Mouse (Mus musculus) megakaryocyte-erythroid progenitor cell, adult 5-6 weeks (primary cell): ENCODE measurements at regions not wholly inside any gene's neighbourhood (a gene's known extent, or its start where the extent isn't known, plus 50 kb on each side); places are given as distances from the start of the nearest gene placed in this dataset.

Experiments
- ATAC-seq: replicated peaks from 2 replicates; pipeline ENCODE4 v1.8.0; 2016; ENCODE audit warnings: mild to moderate bottlenecking, inconsistent platforms; ENCODE audit not compliant: severe bottlenecking, poor library complexity, low FRiP score, low TSS enrichment

DNA sequence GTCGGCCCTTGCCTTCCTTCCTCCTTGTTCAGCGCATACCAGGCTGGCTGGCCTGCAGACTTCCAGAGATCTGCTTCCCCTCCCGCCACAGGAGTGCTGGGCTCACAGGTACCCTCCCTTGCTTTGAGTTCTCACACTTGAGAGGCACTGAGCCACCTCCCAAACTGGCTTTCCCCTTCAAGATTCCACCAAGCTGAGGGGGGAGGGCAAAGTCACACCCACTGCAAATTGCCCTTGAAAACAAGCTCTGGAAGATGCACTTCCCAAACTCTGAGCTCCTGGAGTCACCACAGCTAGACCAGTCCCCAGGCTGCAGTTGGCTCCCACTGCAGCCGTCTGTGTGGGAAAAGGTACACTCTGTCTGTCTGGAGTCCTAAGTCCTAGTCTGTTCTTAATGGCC lies 142.1 kb upstream of the Slc22a12 start:
- no peak for ATAC-seq

DNA sequence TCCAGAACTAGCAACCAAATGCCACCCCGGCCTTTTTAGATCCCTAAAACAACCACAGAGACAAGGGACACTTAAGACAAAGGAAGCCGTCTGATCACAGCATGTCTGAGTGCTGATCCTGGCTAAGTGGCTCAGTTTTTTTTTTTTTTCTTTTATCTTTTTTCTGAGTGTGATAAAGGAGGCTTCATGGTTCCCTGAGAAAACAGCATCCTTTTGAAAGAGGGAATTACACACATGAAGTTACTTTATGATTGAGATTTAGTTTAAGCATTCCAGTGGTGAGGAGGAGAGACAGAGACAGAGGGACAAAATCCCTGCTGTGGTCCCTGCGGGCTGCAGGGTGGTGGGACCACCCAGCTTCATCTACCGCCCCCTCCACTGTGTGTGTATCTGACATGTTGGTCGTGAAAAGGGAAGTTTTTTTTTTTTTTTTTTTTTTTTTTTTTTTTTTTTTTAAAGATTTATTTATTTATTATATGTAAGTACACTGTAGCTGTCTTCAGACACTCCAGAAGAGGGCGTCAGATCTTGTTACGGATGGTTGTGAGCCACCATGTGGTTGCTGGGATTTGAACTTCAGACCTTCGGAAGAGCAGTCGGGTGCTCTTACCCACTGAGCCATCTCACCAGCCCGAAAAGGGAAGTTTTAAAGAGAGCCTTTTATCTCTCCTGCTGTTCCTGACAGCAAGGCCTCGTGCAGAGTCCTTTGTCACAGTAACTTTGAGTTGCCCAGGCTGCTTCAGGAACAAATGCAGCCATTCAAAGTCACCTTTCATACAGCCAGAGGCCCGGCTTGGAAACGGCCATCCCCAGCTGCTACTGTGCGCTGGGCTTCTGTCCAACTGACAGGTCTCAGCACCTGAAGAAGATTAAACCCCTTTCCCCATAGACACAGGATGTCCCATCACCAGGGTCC lies 136.8 kb upstream of the Slc22a12 start:
- ATAC-seq: no peak

DNA sequence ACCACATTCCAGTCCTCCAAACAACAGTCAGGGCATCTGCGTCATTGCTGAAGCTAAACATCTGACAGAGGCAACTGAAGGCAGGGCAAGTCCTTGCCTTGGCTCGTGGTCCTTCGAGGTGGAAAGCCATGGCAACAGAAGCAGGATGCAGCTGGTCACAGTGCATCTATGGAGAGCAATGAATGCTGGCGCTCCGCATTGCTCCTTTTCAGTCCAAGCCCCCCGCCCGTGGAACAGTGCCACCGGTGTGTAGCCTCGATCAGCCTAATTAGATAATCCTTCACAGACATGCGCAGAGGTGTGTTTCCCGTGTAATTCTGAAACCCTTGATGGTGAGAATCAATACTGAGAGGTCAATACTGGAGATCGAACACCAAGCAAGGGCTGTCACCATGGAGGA lies 134.7 kb upstream of the Slc22a12 start:
- no peak for ATAC-seq

DNA sequence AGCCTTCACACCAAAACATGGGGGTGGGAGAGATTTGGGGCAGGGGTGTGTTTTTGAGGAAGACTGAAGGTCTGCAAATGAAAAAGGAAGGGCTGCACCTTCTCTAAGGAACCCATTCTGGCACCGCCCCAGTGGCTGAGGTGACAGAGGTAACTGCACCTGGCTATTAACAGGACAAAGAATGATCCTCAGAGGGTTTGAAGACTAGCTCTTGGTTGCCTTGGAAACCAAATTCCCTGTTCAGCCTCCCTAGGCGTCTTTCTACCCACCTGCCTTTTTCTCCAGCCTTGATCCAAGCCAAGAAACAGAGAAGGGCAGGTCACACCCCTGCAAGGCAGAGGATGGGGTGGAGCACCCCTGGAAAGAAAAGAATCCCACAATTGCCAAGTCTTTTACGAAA lies 132.8 kb upstream of the Slc22a12 start:
- ATAC-seq: no peak

DNA sequence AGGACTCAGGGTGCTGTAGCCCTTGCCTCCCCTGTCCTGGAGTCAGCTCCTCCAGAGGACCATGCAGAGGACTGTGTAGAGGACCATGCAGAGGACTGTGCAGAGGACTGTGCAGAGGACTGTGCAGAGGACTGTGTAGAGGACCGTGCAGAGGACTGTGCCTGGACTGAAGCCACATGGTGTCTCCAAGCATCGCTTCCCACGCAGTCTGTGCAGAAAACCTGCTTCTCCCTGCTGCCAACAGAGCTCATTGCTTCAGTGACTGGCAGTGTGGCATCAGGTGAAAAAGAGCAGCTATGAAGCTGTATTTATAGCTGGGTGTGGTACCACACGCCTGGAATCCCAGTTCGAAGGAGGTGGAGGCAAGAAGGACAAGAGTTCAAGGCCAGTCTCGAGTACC lies 128.9 kb upstream of the Slc22a12 start:
- ATAC-seq: no peak

DNA sequence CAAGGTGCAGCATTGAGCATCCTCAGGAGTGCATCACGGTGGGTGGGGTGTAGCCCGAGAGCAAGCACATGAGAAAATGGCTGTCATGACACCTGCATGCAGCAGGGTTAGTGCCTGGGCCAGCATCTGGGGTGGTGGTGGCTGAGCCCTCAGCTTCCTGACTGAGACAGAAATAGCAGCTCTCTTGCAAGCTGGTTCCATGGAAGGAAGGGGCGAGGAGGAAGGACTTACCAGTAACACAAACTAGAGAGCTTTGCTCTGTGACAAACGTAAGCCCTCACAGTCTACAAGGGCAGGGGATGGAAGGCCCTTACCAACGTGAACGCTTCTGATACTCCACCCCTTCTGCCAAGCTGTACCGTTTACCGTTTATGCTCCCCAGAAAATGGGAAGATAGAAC lies 127.0 kb upstream of the Slc22a12 start:
- ATAC-seq: no peak

DNA sequence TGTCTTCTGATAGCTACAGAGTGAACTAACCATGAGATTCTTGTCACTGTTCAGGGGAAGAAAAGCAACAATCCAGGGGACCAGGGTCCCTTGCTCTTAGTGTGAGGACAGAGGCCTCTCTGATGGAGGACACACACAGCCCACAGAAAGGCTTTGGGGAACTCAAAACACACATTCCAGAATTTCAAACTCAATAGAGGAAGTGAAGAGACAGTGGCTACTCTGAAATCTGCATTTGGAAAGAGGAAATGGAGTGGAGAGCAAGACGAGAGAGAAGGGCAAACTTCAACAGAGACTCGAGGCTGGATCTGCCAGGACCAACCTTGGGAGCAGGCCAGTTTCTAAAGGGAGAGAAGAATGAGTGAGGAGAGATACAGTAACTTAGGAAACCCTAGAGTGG lies 125.7 kb upstream of the Slc22a12 start:
- ATAC-seq: no peak

DNA sequence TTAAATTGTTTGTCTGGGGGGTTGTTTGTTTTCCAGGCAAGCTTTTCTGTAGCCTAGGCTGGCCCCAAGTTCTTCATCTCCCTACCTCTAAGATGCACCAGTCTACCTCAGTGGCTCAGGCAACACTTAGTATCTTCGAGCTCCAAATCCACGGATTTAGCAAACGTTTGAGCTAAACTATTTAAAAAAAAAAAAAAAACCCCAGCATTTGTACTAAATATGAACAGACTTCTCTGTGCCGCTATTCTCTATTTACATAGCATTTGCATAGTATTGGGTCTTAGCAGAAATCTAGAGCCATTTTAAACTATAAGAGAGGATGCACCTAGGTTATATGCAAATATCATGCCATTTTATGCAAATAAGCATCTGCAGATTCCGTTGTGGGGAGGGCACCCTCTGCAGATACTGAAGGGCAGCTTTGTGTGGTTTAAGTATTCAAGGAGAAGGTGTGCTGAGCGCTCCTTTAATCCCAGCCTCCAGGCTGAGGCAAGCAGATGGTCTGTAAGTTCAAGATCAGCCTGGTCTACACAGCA lies 123.4 kb upstream of the Slc22a12 start:
- no peak for ATAC-seq

DNA sequence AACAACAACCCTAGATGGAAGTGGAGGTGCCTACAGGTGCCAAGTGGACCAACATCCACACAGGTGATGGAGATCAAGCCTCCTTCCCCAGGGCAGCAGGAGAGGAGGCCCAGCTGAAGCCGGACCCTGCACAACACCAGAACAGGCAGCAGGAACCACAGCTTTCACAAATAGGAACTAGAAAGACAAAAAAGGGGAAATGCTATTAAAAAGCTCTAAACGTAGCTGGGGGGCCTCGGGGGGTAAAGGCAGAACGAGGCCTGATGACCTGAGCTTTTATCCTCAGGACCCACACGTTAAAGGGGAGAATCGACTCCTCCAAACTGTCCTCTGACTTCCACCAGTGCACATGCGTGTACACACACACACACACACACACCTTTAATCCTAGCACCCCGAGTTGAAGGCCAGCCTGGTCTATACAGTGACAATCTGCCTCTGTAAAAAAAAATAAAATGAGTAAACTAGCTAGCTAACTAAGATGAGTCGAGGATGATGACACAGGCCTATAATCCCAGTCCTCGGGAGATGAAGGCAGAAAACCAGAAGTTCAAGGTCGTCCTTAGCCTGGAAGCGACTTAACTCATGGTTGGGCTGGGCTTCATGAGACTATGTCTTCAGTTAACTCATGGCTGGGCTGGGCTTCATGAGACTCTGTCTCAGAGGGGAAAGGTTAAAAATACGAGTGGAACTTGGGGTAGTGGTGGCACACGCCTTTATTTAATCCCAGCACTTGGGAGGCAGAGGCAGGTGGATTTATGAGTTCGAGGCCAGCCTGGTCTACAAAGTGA lies 122.6 kb upstream of the Slc22a12 start:
- ATAC-seq: no peak

DNA sequence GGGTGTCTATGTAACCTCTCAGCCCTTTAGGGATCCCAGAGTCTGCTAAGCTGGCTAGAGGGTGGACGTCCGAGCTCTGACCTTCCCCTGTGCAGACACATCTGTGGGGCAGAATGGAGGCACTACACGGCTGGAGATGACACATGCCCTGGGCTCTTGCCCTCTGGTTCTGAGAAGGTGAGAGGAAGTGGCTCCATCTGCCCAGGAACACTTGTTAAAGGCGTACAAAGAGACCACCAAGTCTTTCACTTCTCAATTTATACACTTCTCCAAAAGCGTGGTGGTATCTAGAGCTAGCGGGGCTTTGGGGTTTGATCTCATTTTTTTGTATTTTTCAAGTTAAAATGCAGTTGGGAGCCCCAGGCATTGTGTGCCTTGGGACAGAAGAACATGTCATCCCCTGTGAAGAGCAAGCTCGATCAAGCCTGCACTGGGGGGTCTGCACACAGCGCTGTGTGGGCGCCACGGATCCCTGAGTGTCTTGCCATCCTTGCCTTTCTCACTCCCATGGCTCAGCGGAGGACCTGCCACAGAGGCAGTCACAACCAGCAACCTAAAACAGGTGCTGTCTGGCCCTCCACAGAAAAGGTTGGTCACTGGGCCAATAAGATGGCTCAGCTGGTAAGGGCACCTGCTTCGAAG lies 121.6 kb upstream of the Slc22a12 start:
- no peak for ATAC-seq

DNA sequence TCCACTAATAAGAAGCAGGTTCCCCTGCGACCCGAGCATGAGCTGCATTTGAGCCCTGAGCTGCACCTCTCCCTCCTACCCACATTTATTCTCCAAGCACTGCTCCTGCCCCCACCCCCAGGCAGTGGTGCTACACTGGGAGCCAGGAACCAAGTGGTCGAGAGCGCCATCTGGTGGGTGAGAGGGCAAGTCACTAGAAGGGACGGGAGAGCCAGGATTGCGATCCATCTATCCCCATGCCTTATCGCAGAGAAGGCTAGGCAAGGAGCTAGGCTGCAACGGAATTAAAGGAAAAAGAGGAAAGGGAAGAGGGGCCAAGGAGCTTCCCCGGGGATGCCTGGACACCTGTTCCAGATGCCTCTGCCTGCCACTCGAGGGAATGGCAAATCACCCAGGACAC lies 120.6 kb upstream of the Slc22a12 start:
- ATAC-seq: peak; percentile 50; the same call in 1 of the 2 replicates

DNA sequence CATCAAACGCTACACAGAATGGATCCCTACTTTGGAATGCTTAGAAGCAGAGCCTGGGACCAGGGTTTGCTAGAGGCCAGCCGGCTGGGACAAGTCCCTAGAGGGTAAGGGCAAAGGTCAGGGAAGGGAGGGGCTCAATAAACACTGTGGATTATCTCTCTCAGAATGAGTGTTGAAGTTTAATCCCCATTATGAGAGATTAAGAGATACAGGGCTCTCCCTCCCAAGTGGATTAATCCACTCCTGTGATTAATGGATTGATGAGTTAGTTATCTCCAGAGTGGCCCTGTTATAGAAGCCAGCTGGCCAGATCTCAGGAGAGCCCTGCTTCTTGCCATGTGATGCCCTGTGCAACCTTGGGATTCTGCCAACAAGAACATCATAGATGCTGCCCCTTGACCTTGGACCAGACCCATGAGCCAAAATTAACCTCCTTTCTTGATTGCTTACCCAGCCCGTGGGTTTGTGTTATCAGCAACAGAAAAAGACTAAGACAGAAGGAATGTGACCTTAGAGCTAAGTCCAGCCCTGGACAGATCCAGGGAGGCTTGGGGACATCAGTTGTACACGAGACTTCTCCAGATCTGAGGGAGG lies 119.6 kb upstream of the Slc22a12 start:
- no peak for ATAC-seq

DNA sequence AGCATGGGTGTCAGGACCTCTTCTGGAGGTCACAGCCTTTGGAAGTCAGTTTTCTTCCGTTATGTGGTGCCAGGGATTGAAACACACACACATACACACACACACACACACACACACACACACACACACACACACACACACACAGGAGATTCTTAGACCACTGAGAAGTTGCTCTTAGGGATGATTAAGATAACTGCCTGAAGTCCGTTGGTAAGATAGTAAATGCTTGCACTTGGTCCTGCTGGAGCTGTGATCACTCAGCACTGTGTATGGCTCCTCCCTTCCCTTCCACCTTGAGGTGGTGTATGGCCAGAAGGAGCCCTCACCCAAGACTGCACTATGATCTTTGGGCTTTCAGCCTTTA lies 118.7 kb upstream of the Slc22a12 start:
- ATAC-seq: no peak

DNA sequence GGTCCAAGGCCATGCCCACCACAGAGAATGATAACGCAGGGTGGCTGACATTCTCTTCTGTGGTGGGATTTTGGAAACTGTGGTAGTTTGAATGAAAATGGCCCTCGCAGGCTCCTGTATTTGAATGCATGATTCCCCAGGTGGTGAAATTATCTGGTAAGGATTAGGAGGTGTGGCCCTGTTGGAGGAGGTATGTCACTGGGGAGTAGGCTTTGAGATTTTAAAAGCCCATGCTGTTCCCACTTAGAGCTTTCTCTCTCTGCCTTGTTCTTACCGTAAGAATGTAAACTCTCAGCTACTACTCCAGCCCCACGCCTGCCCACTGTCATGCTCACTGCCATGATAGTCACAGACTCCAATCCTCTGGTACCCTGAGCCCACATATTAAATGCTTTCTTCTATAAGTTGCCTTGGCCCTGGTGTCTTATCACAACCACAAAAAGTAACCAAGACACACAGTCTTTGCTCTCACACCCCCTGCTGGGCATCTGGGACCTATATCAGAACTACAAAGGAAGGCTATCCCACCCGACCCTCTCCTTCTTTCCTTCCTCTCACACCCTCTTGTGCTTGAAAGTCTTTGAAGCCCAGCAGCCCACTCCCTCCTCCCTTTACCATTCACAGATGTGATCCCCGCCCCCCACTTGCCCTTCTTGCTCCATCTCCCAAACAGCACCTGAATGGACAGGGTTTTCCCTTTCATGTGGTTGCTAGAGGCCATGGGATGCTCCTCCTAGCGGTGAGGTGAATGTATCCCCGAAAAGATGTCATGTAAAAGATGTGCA lies 118.1 kb upstream of the Slc22a12 start:
- ATAC-seq: no peak

DNA sequence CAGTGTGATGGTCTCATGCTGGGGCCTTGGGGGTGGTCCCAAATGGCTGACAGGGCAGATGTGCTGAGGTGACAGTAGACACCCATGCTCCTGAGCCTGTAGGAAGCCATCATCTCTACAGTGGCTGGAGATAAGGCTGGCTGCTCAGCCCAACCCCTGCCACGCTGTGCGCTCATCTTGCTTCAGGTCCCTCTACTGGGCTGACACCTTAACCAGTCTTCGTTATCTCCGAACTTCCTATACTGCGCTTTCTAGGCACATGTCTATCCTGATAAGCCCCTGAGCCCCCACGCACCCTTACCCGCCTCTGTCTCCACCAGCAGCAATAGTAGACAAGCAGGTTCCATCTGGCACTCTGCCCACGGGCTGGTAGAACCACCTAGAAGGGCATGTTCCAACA lies 117.3 kb upstream of the Slc22a12 start:
- peak; percentile 89 for ATAC-seq

DNA sequence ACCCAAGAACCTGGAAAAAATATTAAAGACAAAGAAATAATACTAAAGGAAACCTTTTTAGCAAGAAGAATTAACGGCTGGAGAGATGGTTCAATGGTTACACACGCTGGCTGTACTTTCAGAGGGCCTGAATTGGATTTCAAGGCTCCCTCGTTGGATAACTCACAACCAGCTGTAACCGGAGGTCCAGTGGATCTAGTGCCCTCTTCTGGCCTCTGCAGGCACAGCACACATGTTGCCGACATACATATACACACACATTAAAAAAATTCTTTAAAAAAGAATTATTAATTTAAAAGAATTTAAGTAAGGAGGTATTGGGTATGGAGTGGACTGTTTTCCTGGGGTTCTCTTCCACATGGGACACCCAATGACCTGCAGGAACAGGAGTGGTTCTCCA lies 111.7 kb upstream of the Slc22a12 start:
- no peak for ATAC-seq

DNA sequence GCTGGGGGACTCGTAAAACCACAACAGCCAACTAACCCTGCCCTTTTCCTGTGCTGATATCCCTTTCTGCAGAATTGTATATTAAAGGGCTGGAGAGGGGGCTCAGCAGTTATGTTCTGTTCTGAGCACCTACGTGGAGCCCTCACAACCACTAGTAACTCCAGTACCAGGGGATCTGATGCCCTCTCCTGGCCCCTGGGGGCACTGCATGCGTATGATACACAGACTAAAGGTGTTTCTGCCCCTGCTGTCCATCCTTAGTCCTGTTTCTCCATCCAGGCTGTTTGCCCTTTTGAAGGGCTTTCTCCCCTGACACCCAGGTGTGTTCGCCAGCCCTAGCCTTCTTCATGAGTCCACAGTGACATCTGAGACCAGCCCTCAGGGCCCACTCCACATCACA lies 109.9 kb upstream of the Slc22a12 start:
- ATAC-seq: peak; percentile 74

DNA sequence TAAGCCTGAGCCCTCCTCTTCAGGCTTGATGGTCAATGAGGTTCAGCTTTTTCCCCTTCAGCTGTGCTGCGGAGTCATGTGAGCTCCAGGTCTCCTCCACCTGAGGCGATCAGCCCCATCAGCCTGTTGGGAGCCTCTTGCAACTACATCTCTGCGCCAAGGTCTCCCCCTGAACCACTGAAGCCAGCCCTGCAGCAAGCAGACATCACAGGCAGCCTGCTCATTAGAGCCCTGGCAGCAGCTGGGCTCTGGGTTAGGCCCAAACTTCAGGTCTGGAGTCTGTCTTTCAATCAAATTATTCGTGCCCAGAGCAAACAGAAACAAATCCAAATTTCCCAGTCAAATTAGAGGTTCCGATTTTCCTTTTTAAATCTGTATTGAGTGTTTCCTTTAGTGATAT lies 108.4 kb upstream of the Slc22a12 start:
- ATAC-seq: no peak

DNA sequence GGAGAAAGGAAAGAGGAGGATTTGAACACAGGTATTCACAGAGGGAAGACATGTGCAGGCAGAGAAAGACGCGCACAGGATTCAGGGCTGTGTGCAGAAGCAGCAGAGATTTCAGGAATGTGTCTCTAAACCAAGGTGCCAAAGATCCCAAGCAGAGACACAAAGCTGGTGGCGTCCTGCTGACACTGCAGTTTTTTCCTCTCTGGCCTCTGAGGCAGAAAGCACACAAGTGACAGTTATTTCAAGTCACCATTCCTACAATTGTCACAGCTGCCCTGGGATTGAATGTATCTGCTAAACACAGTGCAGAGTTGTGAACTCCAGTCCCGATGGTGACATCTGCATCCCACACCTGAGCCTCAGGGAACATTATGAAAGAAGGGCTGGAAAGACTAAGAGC lies 107.1 kb upstream of the Slc22a12 start:
- no peak for ATAC-seq
